Mouse (Mus musculus) liver, embryonic 13.5 days (tissue): Measurements from ENCODE around the gene Foxp3. TPM values are rescaled to one million over a fixed set of nuclear protein-coding genes. Genes with fewer than 3 reads are reported as not detected.

Source experiments
- ATAC-seq: fragments of 200-750 bp; cut with Nextera tagmentation; 2 replicates; pipeline ENCODE4 v1.8.0; 2017; ENCODE audit warnings: low read depth, mild to moderate bottlenecking, moderate number of reproducible peaks, moderate library complexity
- DNase-seq: peaks from one replicate; pipeline ENCODE4 v3.0.0; 2022
- H3K27ac ChIP-seq: fragments of 300-500 bp; sonication (generic); 2 replicates; pipeline ENCODE4 v1.5.1; 2015; ENCODE audit warnings: moderate library complexity, mild to moderate bottlenecking, inconsistent platforms
- H3K27me3 ChIP-seq: fragments of 300-500 bp; sonication (generic); 2 replicates; pipeline ENCODE4 v1.6.1; 2015; ENCODE audit warnings: mild to moderate bottlenecking, inconsistent platforms
- H3K36me3 ChIP-seq: fragments of 300-500 bp; sonication (generic); 2 replicates; pipeline ENCODE4 v1.6.1; 2015; ENCODE audit warnings: mild to moderate bottlenecking, inconsistent platforms
- H3K4me1 ChIP-seq: fragments of 300-500 bp; sonication (generic); replicated peaks from 2 replicates; pipeline ENCODE4 v1.6.1; 2015; ENCODE audit warnings: inconsistent platforms
- H3K4me2 ChIP-seq: fragments of 300-500 bp; sonication (generic); 2 replicates; pipeline ENCODE4 v1.6.1; 2015; ENCODE audit warnings: inconsistent platforms, mild to moderate bottlenecking, moderate library complexity
- H3K4me3 ChIP-seq: fragments of 300-500 bp; sonication (generic); replicated peaks from 2 replicates; pipeline ENCODE4 v1.5.1; 2015; ENCODE audit warnings: mild to moderate bottlenecking, inconsistent platforms
- H3K9ac ChIP-seq: fragments of 300-500 bp; sonication (generic); 2 replicates; pipeline ENCODE4 v1.6.1; 2015; ENCODE audit warnings: mild to moderate bottlenecking, inconsistent platforms
- H3K9me3 ChIP-seq: fragments of 300-500 bp; sonication (generic); replicated peaks from 2 replicates; pipeline ENCODE4 v1.6.1; 2016; ENCODE audit warnings: inconsistent platforms
- WGBS: fragments of 180-500 bp; shearing (Covaris S2); methylation state at CpG from one replicate; pipeline ENCODE4 v1.1.7; 2015; ENCODE audit not compliant: insufficient replicate concordance; 5-methylcytosine and 5-hydroxymethylcytosine counted together
- polyA plus RNA-seq: library from polyadenylated mRNA; unstranded; fragments of >200 nt; fragmentation: Nextera tagmentation; extraction: Ambion mirVana; gene quantifications from 2 replicates; pipeline ENCODE4 v1.2.1, GENCODE M21; 2015

The Foxp3 gene
- 0.05 TPM in 1 of 2 replicates, not detected in the other for polyA plus RNA-seq

DNA sequence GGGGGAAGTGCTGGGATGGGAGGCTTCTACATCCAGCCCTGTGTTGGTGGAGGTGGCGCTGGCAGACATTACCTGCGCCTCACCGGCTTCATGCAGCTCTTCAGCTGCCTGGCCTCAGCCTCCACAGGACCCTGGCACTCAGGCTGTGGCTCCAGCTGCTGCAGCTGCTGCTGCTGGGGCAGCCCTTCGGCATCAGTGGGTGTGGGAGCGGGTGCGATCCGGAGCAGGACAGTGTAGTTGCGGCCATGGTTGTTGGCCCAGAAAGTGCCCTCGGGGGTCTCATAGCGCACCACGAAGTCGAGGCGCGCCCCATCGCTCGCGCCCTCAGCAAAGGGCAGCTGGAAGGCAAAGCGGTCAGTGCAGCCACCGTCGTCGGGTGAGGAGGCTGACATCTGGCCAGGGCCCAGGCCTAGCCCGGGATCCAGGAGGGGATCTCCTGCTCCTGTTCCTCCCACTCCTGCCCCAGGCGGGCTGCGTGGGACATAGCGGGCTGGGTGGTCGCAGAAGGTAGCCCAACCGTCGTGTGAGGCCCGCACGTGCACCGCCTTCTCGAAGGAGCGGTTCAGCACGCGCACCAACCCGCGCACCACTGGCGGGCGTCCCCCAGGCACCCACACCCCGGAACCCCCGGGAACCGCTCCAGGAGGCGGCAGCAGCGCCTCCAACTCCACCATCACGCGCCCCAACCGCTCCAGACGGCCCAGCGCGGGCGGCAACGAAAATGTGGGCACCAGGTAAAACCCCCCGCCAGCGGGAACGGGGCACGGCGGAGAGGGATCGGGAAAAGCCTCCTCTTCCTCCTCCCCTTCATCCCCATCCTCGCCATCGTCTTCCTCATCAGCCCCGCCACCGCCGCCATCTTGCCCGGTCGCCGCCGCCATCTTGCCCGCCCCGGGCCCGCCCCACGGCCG lies at the start of gene Foxp3:
Gene Foxp3 (plus strand): TSS at position 469 of the 911 bp plus-strand sequence.
- peak within 1 kb of the TSS; percentile 72 for H3K4me3 ChIP-seq
- peaks cover 44% of the 10 kb centered on the region for H3K4me1 ChIP-seq
- H3K27ac ChIP-seq, result peak within 1 kb of the TSS; percentile 76
- H3K9me3 ChIP-seq, result no peaks in the 10 kb centered on the region
- no peaks in the 10 kb centered on the region for H3K27me3 ChIP-seq
- peak within 1 kb of the TSS; percentile 83 for H3K4me2 ChIP-seq
- ATAC-seq (peak; percentile 46), DNase-seq (peak; percentile 12)
- H3K36me3 ChIP-seq, result no peaks in the 10 kb centered on the region; the same call in 1 of the 2 replicates
- WGBS, result 22% methylated on average over 66 of the region's 72 CpGs
- peak within 1 kb of the TSS; percentile 76 for H3K9ac ChIP-seq

DNA sequence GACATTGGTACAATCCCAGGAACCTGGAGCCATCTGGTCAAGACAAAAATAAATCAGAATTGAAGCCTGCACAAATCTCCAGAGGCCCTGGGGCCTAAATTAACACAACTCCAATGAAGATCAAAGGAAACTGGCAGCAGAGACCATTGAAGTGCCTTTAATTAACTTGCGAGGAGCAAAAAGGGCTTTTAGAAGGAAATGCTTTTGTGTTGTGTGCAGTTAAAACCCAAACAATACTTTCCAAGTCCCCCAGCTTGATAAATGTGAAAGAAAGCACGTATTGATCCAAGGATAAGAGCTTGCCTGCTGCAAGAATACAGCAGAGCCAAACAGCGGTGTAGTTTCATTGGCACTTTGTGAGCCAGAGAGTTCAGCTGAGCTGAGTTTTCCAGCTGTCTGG lies 48.5 kb upstream of the Foxp3 start:
- Histone ChIP-seq H3K27ac (no peak overlapping the region), H3K27me3 (no peaks in the 10 kb centered on the region), H3K9me3 (no peaks in the 10 kb centered on the region), H3K4me3 (no peak overlapping the region), H3K4me2 (no peak overlapping the region), H3K9ac (no peak overlapping the region), H3K36me3 (no peaks in the 10 kb centered on the region), H3K4me1 (no peaks in the 10 kb centered on the region)
- DNase-seq (no peak), ATAC-seq (no peak)
- WGBS, result 54% methylated on average over 3 of the region's 3 CpGs

DNA sequence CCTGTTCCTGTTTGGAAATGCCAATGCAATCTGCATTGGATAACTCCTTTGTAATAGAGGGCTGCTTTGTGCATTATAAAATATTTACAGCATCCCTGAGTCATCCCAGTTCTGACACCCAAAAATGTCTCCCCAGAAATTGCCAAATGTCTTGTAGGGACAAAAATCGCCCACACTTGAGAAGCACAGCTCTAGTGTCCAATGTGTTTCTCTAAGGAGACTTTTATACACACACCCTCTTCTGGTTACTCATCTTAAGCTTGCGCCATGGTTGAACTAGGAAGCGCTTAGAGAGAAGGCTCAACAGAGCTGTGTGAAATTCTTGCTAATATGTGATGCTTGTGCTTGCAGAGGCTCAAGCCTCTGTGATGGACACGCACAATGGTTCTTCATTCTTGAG lies 20.0 kb upstream of the Foxp3 start:
- ATAC-seq, result no peak
- Histone ChIP-seq H3K4me3 (no peak overlapping the region), H3K27ac (no peak overlapping the region), H3K4me2 (no peak overlapping the region), H3K36me3 (no peaks in the 10 kb centered on the region), H3K9me3 (no peaks in the 10 kb centered on the region), H3K27me3 (no peaks in the 10 kb centered on the region), H3K4me1 (no peaks in the 10 kb centered on the region), H3K9ac (no peak overlapping the region)
- no peak for DNase-seq
- WGBS, result 71% methylated on average over 4 of the region's 4 CpGs

DNA sequence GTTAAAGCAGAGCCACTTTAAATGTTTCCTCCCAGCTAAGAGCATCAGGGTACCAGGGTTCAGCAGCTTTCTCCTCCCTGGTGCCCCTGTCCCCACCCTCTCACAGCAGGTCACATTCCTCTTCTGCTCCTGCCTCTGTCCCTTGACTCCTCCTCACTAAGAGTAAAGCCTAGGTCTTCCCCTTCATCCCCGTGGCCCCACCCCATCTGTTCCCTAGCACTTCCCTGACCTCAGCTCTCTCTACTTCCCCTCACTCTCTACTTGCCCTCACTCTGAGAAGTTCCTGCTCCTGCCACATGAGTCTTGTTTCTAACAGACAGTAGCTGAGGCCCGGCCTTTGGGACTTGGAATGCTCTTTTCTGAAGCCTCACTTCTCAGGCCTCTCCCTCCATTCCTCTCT lies 10.4 kb upstream of the Foxp3 start:
- no peak overlapping the region for H3K27ac ChIP-seq
- no peak overlapping the region for H3K4me2 ChIP-seq
- no peaks in the 10 kb centered on the region for H3K36me3 ChIP-seq
- DNase-seq (no peak), ATAC-seq (no peak)
- 24% methylated on average over 2 of the region's 2 CpGs for WGBS
- no peaks in the 10 kb centered on the region for H3K4me1 ChIP-seq
- H3K9me3 ChIP-seq, result no peaks in the 10 kb centered on the region
- H3K4me3 ChIP-seq, result no peak overlapping the region
- H3K9ac ChIP-seq, result no peak overlapping the region
- H3K27me3 ChIP-seq, result no peaks in the 10 kb centered on the region

DNA sequence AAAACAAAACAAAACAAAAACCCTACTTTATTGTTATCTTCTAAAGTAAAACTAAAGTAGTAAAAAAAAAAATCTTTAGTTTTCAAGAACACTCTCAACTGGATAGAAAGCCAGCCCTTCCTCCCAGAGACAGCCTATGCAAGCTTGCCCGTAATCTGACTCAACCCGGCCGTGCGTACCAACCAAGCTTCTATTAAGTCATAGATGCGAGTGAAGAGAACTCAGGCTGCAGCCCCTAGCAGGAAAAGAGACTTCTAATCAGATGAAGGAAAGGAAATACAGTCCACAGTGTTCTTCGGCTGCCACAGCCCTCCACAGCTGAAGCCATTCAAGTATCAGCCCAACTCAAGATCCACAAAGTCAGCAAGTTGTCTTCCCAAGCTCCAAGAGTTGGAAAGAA lies 7.1 kb upstream of the Foxp3 start:
- 28% methylated on average over 6 of the region's 6 CpGs for WGBS
- Histone ChIP-seq H3K9ac (no peak overlapping the region), H3K4me2 (no peak overlapping the region), H3K27me3 (no peaks in the 10 kb centered on the region), H3K4me1 (peaks cover 10% of the 10 kb centered on the region), H3K27ac (no peak overlapping the region), H3K4me3 (no peak overlapping the region), H3K9me3 (no peaks in the 10 kb centered on the region), H3K36me3 (no peaks in the 10 kb centered on the region)
- ATAC-seq (no peak), DNase-seq (no peak)

DNA sequence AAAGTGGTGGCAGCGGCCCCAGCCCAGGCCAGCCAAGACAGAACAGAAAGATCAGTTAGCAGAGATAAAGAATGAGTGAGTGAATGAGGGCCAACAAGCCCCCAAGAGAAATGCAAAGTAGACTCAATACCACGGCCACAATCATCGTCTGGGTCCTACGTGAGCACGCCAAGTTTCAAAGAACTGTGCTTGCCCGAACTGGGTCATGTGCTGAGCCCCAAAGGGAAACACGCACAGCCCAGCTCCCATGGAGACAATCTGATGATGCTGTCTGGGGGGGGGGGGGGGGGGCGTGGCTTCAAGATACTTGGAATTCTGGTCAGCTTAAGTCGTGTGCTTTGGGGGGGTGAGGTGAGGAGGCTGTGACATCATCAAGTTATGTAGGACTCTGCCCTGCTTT lies 6.0 kb upstream of the Foxp3 start:
- no peaks in the 10 kb centered on the region for H3K9me3 ChIP-seq
- H3K9ac ChIP-seq, result no peak overlapping the region
- DNase-seq (no peak), ATAC-seq (no peak)
- H3K4me2 ChIP-seq, result no peak overlapping the region
- no peak overlapping the region for H3K27ac ChIP-seq
- H3K27me3 ChIP-seq, result no peaks in the 10 kb centered on the region
- no peaks in the 10 kb centered on the region for H3K36me3 ChIP-seq
- WGBS, result 48% methylated on average over 8 of the region's 9 CpGs
- H3K4me1 ChIP-seq, result peaks cover 21% of the 10 kb centered on the region
- no peak overlapping the region for H3K4me3 ChIP-seq

DNA sequence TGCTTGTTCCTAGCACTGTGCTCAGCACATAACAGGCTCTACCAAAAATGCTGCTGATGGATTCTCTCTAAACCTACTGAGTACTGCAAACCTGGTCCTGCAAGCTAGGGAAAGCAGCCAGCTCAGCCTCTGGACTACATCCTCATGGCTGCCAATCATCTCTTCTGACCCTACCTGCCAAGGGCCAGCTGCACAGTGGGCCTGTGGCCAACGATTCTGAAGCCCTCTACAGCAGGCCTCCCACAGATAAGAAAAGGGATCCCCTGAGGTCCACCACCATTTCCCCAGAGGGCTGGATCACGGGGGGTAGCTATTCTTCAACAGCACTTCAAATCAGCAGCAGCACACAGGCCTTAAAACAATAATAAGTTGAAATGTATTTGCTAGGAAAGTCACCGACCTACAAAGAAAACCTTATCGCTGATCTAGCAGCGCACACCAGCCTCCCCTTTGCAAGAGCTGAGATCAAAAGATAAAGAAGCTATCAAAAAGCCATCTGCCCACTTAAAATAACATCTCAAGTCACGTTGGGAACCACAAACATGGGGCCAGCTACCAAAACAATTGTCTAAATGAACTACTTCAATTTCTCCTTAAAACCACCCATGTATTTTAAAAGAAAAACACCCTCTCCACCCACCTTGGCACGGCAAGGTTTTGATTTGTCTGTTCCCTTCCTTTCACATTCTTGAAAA lies 2.8 kb upstream of the Foxp3 start:
- Histone ChIP-seq H3K27me3 (no peaks in the 10 kb centered on the region), H3K9me3 (no peaks in the 10 kb centered on the region), H3K27ac (no peak overlapping the region), H3K9ac (no peak overlapping the region), H3K4me3 (no peak overlapping the region), H3K4me1 (peaks cover 42% of the 10 kb centered on the region), H3K36me3 (no peaks in the 10 kb centered on the region; the same call in 1 of the 2 replicates), H3K4me2 (no peak overlapping the region)
- no peak for DNase-seq
- ATAC-seq, result no peak
- 32% methylated on average over 7 of the region's 7 CpGs for WGBS

DNA sequence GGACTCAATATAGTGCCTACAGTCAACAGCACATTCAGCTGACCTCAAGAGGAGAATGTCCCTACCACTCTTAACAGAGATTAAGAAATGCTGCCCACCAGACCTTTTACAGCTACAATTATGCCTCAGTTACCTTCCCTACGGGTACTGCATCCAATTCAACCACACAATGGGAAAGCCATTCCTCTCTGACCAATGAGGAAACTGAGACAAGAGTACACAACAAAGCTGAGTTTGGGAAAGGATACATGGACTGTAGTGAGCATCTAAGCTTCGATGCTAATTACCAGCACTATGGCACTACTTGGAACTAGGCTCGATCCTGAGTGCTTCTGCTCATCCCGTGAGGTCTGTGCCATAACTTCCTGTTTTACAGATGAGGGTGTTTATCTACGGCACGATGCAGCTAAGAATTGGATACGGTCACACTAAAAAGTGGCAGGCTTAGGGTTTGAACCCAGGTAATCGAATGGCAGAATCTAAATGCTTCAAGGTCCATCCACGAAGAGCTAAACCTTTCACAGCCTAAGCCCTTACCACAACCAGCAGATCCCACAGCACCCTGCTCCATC lies 1.8 kb upstream of the Foxp3 start:
- H3K4me2 ChIP-seq, result 0 out of 2 replicates have a peak overlapping the region, but pooled peaks have one; percentile 83

DNA sequence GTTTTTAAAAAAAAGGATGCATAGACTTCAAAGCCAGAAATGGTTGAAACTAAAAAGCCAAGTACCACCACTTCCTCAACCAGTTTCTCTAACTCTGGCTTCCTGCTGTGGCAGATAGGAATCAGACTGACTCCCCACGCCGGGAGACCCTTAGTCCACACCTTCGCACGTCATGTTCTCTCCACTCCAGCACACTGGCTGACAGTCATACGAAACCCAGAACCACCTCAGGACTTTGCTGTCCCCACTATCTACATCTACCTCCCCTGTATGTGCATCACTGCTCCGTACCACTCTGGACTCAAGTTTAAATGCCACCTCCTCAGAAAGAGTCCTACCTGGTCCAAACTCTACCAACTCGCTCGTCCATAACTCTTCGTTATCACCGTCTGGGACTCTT lies 978 bp upstream of the Foxp3 start:
- ATAC-seq (no peak), DNase-seq (no peak)
- 39% methylated on average over 10 of the region's 10 CpGs for WGBS
- H3K9me3 ChIP-seq, result no peaks in the 10 kb centered on the region
- H3K27me3 ChIP-seq, result no peaks in the 10 kb centered on the region
- H3K9ac ChIP-seq, result peak overlapping the region; percentile 76; the same call in 1 of the 2 replicates
- H3K4me3 ChIP-seq, result peak overlapping the region; percentile 72; the same call in 1 of the 2 replicates
- H3K4me2 ChIP-seq, result peak overlapping the region; percentile 83
- H3K27ac ChIP-seq, result no peak overlapping the region
- H3K36me3 ChIP-seq, result no peaks in the 10 kb centered on the region; the same call in 1 of the 2 replicates
- peaks cover 44% of the 10 kb centered on the region for H3K4me1 ChIP-seq

More for the DNA sequence above, 1.8 kb upstream of the Foxp3 start:
- H3K27ac ChIP-seq, result no peak overlapping the region
- WGBS, result 67% methylated on average over 9 of the region's 9 CpGs
- H3K9ac ChIP-seq, result no peak overlapping the region
- DNase-seq (no peak), ATAC-seq (no peak)
- no peak overlapping the region for H3K4me3 ChIP-seq
- no peaks in the 10 kb centered on the region; the same call in 1 of the 2 replicates for H3K36me3 ChIP-seq
- H3K27me3 ChIP-seq, result no peaks in the 10 kb centered on the region
- peaks cover 44% of the 10 kb centered on the region for H3K4me1 ChIP-seq
- H3K9me3 ChIP-seq, result no peaks in the 10 kb centered on the region

DNA sequence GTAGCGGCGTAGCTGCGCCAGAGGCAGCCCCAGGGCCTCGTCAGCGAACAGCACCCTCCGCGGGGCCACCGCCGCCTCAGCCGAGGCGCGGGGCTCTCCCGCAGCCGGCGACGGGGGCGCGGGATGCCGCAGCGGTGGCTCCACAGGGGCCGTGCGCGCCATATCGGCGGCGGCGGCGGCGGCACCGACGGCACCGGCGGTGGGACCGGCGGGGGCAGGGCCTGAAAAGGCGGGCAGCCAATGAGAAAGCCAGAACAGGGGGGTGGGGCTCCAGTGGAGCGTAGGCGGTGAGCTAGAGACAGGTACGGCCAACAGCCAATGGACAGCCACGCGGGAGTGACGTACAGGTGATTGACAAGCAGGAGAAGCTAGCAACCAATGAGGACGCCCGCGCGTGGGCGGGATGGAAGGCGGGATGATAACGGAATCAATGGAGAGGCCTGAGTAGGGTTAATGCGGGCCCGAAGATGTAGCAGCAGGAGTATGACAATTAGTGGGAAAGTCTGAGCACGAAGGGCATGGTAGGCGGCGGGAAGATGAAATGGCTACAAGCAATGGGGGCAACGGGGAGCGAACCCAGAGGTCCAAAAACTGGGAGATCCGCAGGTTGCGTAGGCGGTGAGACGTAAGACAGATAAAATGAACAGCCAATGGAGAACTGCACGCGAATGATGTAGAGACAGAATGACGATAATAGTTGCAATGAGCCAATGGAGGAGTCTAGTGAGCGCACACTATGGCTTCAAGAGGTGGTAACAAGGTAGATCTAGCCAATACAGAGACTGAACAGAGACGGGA lies 842 bp downstream of the Foxp3 start, which contains the start of gene Ppp1r3f:
Gene Ppp1r3f (minus strand): TSS at position 197 of the 798 bp plus-strand sequence.
- Histone ChIP-seq H3K9ac (peak within 1 kb of the TSS; percentile 76), H3K36me3 (no peaks in the 10 kb centered on the region; the same call in 1 of the 2 replicates), H3K4me3 (peak within 1 kb of the TSS; percentile 72), H3K27ac (peak within 1 kb of the TSS; percentile 76), H3K9me3 (no peaks in the 10 kb centered on the region), H3K27me3 (no peaks in the 10 kb centered on the region), H3K4me2 (peak within 1 kb of the TSS; percentile 83), H3K4me1 (peaks cover 44% of the 10 kb centered on the region)
- DNase-seq (peak; percentile 92), ATAC-seq (peak; percentile 96)
- WGBS, result 11% methylated on average over 58 of the region's 65 CpGs
